Mouse (Mus musculus) heart, postnatal 0 days (tissue): ENCODE results near the gene Colec11.

Experiments
- CTCF ChIP-seq: IDR thresholded peaks from 2 replicates; pipeline ENCODE4 v1.5.1; 2016; ENCODE audit warnings: antibody characterized with exemption, control low read depth, low read depth
- EP300 ChIP-seq: IDR thresholded peaks from 2 replicates; pipeline ENCODE4 v1.6.1; 2016; ENCODE audit warnings: antibody characterized with exemption, low read depth

DNA sequence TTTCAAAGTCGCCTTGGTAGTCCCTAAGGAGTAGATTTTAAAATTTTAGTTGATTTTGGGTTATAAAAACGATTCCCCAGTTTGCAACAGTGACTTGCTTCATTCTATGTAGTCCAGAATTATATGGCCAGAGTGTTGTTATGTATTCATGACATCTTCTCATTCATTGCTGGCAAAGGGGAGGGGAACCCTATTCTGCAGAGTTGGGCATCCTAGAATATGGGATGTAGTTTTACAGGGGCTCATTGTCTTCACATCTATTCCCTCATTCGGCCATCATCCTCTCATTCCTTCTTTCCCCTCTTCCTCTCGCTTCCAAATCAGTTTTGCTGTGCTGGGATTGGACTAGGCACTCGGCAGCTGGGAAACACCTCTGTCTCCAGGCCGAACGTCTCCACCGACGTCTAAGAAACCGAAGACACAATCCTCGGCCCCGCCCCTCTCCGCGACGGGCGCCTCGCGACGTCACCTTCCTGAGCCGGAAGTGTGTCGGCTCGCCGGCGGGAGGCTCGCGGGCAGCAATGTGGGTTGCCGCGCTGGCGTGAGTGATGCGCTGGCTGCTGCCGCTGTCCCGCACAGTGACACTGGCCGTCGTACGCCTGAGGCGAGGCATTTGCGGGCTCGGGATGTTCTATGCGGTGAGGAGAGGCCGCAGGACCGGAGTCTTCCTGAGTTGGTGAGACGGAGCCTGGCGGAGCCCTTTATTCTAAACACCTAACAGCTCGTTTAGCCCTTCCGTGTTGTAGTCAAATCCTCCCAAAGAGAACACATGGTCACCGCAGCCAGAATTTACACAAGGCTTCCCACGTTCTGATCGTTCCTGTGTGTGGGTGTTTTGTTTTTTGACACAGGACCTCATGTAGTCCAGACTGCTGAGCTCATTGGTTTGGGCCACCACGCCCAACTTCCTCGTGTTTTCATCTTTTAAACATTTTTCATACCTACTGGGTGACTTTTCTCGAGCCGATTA lies 26.2 kb upstream of the Colec11 start, which contains the start of gene Rnaseh1:
- TF ChIP-seq CTCF = no peak
- TF ChIP-seq EP300 = no peak
